Mouse (Mus musculus): ENCODE results near the gene Cyth1.

- TF ChIP-seq CTCF (IDR thresholded peaks at IDR 0.05; ENCODE audit: low read depth): no peak
- no peak for TF ChIP-seq EP300 (optimal IDR thresholded peaks at IDR 0.05)
These were observed 11.2 kb upstream of the Cyth1 start for GRCm38 (mm10) chr11:118259580-118259979.
